Mouse (Mus musculus) MEL (cell line): ENCODE measurements around the gene Srbd1.

Source experiments
- CHD2 ChIP-seq: IDR thresholded peaks from 2 replicates; pipeline ENCODE4 v1.6.1; 2011; ENCODE audit warnings: low read length, improper control_type of control experiment
- CTCF ChIP-seq, 3 experiments: IDR thresholded peaks in 2 of 3; conservative IDR thresholded peaks in 1 of 3; 2 replicates each; pipeline ENCODE4 v1.5.1; 2011 to 2012; ENCODE audit warnings: low read length in 3 of 3, low read depth in 2 of 3, mild to moderate bottlenecking in 2 of 3, improper control_type of control experiment in 1 of 3, inconsistent platforms in 1 of 3, mixed read lengths in 1 of 3, moderate library complexity in 1 of 3; ENCODE audit not compliant: control insufficient read depth in 1 of 3, insufficient read depth in 1 of 3, poor library complexity in 1 of 3, severe bottlenecking in 1 of 3
- EP300 ChIP-seq, 2 experiments: IDR thresholded peaks; 2 replicates each; pipeline ENCODE4 v1.6.1; 2011; ENCODE audit warnings: improper control_type of control experiment in 2 of 2, low read length in 2 of 2, low read depth in 1 of 2, mild to moderate bottlenecking in 1 of 2
- GATA1 ChIP-seq: IDR thresholded peaks from 2 replicates; pipeline ENCODE4 v1.6.1; 2011; ENCODE audit warnings: low read depth, low read length, improper control_type of control experiment
- KAT2A ChIP-seq: conservative IDR thresholded peaks from 2 replicates; pipeline ENCODE4 v1.6.1; 2012; ENCODE audit warnings: low read depth, low read length, improper control_type of control experiment, inconsistent platforms
- MAZ ChIP-seq: IDR thresholded peaks from 2 replicates; pipeline ENCODE4 v1.6.1; 2012; ENCODE audit warnings: low read depth, mild to moderate bottlenecking, inconsistent platforms, low read length, improper control_type of control experiment
- MXI1 ChIP-seq: IDR thresholded peaks from 2 replicates; pipeline ENCODE4 v1.6.1; 2011; ENCODE audit warnings: mild to moderate bottlenecking, low read depth, low read length, improper control_type of control experiment
- MYC ChIP-seq: IDR thresholded peaks from 2 replicates; pipeline ENCODE4 v1.6.1; 2011; ENCODE audit warnings: low read depth, mild to moderate bottlenecking, low read length, improper control_type of control experiment, moderate library complexity
- POLR2AphosphoS5 ChIP-seq: IDR thresholded peaks from 2 replicates; pipeline ENCODE4 v1.6.1; 2012; ENCODE audit warnings: low read depth, borderline replicate concordance, mild to moderate bottlenecking, inconsistent platforms, low read length, moderate library complexity, mixed read lengths
- RCOR1 ChIP-seq: IDR thresholded peaks from 2 replicates; pipeline ENCODE4 v1.6.1; 2012; ENCODE audit warnings: low read depth, mild to moderate bottlenecking, inconsistent platforms, low read length, improper control_type of control experiment
- SIN3A ChIP-seq: IDR thresholded peaks from 2 replicates; pipeline ENCODE4 v1.6.1; 2012; ENCODE audit warnings: low read length, improper control_type of control experiment, inconsistent platforms
- TAL1 ChIP-seq: IDR thresholded peaks from 2 replicates; pipeline ENCODE4 v1.6.1; 2012; ENCODE audit warnings: mild to moderate bottlenecking, inconsistent platforms, low read length, moderate library complexity, mixed read lengths
- ZKSCAN1 ChIP-seq: IDR thresholded peaks from 2 replicates; pipeline ENCODE4 v1.6.1; 2012; ENCODE audit warnings: low read depth, mild to moderate bottlenecking, inconsistent platforms, low read length, improper control_type of control experiment, moderate library complexity
- ZMIZ1 ChIP-seq: IDR thresholded peaks from 2 replicates; pipeline ENCODE4 v1.6.1; 2012; ENCODE audit warnings: low read depth, mild to moderate bottlenecking, inconsistent platforms, low read length, improper control_type of control experiment, moderate library complexity

GRCm38 (mm10) chr17:85971120-85971519 lies 173.9 kb downstream of the Srbd1 start:
- no peak for TF ChIP-seq CTCF (IDR thresholded peaks at IDR 0.05 in 2 of 3, conservative IDR thresholded peaks at IDR 0.05 in 1 of 3; ENCODE audit: control insufficient read depth in 1 of 3, insufficient read depth in 1 of 3, low read depth in 2 of 3, low read length in 3 of 3, poor library complexity in 1 of 3, severe bottlenecking in 1 of 3)
- no peak for TF ChIP-seq ZKSCAN1
- TF ChIP-seq TAL1: no peak
- no peak for TF ChIP-seq RCOR1
- TF ChIP-seq SIN3A: no peak
- no peak for TF ChIP-seq CHD2
- TF ChIP-seq EP300 (IDR thresholded peaks at IDR 0.05; ENCODE audit: low read depth in 1 of 2, low read length in 2 of 2): no peak
- no peak for TF ChIP-seq GATA1
- TF ChIP-seq KAT2A: no peak
- no peak for TF ChIP-seq MAZ
- TF ChIP-seq ZMIZ1: no peak
- no peak for TF ChIP-seq POLR2AphosphoS5
- no peak for TF ChIP-seq MXI1
- TF ChIP-seq MYC: no peak
